Mouse (Mus musculus) liver, postnatal 0 days (tissue): ENCODE measurements around the gene Bsdc1.

Experiments
- CTCF ChIP-seq: sonication (generic); IDR thresholded peaks from 2 replicates; pipeline ENCODE4 v1.5.1; 2016; ENCODE audit warnings: antibody characterized with exemption, low read depth
- EP300 ChIP-seq: IDR thresholded peaks from 2 replicates; pipeline ENCODE4 v1.6.1; 2016; ENCODE audit warnings: antibody characterized with exemption, low read depth, mild to moderate bottlenecking

GRCm38 (mm10) chr4:129518519-129518918, 57.1 kb downstream of the Bsdc1 start:
- TF ChIP-seq CTCF, result no peak
- TF ChIP-seq EP300, result no peak
